Mouse (Mus musculus) gastrocnemius, postnatal 14 days (tissue): ENCODE measurements around the gene Wdr82. TPM values are rescaled to one million over a fixed set of nuclear protein-coding genes. Genes with fewer than 3 reads are reported as not detected.

Experiments used
- DNase-seq: peaks from one replicate; pipeline ENCODE4 v3.0.0; 2021; ENCODE audit warnings: mixed read lengths
- intact Hi-C: fragments of 180-260 bp; cut with DNase I; formaldehyde crosslinking; loops from one replicate; pipeline ENCODE4 v1.15.1; 2025; ENCODE audit warnings: low total_unique reads
- total RNA-seq, 2 experiments: library from RNA; stranded (reverse); gene quantifications; 2 replicates each; pipeline ENCODE4 v1.2.3; 2021

Gene Wdr82
- total RNA-seq, 2 experiments from 2014 or later, result 23.4 to 27.4 TPM

DNA sequence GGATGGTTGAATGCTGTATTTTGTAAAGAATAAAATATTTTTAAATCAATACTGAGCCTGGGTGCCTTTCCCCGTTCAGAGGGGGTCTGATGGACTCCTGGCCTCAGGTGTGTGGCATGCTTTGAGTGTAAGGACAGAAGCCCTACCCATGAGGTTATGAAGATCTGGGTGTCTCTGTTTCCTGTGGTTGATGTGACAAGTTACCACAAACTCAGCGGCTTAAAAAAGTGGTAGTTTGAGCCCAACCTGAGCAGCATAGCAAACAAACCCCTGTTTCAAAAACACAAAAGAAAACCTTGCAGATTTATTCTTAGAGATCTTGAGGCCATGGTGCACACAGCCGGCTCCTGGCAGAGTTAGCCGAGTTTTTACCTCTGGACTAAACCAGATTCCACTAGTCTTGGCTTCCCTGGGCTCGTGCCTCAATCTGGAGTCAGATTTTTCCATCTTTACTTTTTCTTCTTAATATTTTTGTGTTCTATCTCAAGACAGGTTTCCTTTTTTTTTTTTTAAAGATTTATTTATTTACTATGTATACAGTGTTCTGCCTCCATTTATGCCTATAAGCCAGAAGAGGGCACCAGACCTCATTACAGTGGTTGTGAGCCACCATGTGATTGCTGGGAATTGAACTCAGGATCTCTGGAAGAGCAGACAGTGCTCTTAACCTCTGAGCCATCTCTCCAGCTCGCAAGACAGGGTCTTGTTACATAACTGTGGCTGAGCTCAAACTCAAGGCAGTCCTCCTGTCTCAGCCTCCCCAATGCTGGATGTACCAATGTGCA lies 44.8 kb downstream of the Wdr82 start:
- intact Hi-C loops, result no loop called here
- no peak for DNase-seq

DNA sequence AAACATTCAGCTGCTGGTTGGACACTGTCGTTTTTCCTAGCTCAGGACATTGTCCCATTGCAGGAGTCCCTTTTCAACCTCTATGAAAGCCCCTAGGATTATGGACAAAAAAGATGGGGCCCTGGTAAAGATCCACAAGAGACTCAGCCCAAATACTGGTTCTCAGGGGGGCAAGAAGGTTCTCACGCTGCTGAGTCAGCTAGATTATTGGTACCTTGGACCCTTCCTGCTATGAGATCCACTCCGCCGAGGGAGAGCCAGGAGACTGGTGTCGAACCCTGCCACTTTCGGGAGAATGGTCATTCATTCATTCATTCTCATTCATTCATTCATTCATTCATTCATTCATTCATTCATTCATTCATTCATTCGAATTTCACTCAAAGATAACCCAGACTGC lies 46.2 kb downstream of the Wdr82 start:
- DNase-seq, result no peak
- intact Hi-C loops, result no loop called here

DNA sequence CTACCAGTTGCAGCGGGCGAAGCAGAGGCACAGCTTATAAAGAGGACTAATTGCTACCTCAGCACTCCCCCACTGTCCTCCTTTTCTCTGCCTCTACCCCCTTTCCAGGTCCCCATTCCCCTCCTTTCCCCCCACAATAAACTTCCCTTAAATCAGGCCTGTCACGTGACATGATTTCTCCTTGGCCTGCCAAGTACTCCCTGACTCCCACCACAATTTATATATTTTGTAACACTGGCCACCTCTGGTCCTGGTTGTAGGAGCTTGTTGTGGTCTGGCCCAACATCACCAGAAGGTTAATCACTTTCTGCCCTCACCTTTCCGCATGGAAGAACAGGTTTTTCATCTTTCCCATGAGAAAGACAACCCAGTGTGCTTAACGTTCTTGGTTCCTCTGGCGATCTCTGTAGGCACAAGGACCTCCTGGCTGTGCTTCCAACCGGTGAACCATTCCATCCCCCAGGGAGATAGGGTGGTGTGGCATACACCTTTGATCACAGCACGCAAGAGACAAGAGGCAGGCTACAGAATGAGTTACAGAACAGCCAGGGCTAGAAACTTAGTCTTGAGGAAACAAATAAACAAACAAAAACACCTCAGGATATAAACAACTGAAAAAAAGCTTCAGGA lies 50.3 kb downstream of the Wdr82 start:
- DNase-seq, result no peak
- intact Hi-C loops, result loop anchor here (10.0 kb wide), 1 partner anchor 54 kb away; no protein-coding TSS in a partner anchor

DNA sequence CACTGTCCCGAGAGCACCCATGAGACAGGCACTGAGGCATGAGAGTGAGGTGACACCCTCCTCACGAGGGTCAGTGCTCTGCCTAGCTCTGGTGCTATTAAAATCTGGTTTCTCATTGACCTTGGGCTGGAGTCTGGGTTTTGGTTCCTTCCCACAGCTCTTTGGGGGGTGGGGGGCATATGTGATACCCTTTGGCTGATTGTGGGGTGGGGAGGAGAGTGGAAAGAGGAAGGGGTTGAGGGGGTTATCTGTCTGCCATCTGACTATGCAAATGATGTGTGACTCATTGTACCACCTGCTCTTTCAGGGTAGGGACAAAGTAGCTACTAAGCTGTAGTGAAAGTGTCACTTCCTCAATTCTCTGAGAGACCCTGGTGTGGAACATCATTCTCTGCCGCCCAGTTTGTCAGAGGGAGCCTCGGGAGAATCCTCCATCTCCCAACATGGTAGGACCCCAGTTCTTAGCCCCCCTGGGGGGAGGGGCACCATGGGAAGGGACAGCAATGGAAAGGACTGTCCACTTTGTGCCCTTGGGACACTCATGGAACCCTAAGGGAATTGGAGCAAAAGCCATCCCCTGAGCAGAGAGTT lies 51.6 kb downstream of the Wdr82 start, which contains the start of gene Tlr9:
TSS of gene Tlr9 (plus strand) at position 338 of the 591 bp plus-strand sequence.
- intact Hi-C loops, result loop anchor here (10.0 kb wide), 1 partner anchor 52 kb away; no protein-coding TSS in a partner anchor
- DNase-seq, result no peak

DNA sequence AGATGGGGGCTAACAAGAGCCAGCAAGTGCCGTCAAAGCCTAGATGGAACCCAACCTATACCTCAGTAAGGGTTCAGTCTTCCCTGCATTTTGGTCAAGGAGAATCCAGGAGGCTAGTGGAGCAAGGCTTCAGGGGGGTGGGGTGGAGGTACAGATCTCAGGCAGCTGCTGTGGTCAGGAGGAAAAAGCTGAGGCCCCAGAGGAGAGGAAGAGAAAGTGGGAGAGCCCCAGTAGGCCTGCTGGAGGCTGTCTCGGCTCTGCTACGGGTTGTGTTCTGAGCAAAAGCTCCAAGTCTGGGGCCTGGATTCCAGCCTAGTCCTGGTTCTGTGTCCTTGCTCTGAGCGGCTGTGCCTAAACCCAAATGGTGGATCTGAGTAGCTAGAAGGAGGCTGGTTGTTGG lies 52.3 kb downstream of the Wdr82 start:
- DNase-seq, result no peak
- intact Hi-C loops, result loop anchor here (10.0 kb wide), 1 partner anchor 52 kb away; no protein-coding TSS in a partner anchor

DNA sequence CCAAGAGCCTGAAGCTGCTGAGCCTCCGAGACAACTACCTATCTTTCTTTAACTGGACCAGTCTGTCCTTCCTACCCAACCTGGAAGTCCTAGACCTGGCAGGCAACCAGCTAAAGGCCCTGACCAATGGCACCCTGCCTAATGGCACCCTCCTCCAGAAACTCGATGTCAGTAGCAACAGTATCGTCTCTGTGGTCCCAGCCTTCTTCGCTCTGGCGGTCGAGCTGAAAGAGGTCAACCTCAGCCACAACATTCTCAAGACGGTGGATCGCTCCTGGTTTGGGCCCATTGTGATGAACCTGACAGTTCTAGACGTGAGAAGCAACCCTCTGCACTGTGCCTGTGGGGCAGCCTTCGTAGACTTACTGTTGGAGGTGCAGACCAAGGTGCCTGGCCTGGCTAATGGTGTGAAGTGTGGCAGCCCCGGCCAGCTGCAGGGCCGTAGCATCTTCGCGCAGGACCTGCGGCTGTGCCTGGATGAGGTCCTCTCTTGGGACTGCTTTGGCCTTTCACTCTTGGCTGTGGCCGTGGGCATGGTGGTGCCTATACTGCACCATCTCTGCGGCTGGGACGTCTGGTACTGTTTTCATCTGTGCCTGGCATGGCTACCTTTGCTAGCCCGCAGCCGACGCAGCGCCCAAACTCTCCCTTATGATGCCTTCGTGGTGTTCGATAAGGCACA lies 54.9 kb downstream of the Wdr82 start:
- intact Hi-C loops, result loop anchor here (10.0 kb wide), 1 partner anchor 49 kb away; no protein-coding TSS in a partner anchor
- DNase-seq, result no peak

DNA sequence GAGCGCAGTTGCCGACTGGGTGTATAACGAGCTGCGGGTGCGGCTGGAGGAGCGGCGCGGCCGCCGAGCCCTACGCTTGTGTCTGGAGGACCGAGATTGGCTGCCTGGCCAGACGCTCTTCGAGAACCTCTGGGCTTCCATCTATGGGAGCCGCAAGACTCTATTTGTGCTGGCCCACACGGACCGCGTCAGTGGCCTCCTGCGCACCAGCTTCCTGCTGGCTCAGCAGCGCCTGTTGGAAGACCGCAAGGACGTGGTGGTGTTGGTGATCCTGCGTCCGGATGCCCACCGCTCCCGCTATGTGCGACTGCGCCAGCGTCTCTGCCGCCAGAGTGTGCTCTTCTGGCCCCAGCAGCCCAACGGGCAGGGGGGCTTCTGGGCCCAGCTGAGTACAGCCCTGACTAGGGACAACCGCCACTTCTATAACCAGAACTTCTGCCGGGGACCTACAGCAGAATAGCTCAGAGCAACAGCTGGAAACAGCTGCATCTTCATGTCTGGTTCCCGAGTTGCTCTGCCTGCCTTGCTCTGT lies 55.5 kb downstream of the Wdr82 start:
- intact Hi-C loops, result loop anchor here (10.0 kb wide), 1 partner anchor 49 kb away; no protein-coding TSS in a partner anchor
- DNase-seq, result no peak

DNA sequence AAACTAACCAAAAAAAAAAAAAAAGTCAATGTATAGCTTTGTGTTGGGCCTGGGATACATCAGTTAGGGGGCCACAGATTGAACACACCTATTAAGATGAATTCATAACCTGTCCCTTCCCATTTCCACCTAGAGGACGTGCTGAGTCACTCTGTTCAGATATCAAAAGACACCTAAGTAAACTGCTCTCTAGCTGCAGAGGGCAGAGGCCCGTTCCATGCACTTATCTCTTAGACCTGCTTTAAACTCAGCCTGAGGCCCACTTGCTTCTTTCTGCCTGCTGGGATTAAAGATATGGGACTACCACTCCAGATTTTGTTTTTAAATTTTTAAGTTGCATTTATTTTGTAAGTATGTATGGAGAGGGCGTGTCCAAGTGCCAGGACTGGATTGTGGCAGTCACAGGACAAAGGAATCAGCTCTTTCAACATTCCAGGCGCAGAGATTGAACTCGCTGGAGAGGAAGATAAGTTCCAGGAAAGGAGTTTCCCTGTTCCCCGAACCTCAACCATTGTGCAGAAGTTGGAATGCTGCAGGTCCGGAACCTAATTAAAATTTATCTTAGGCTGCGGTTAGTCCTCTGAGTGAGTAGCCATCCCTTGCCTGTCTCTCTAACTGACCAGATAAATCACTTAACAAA lies 57.2 kb downstream of the Wdr82 start:
- no peak for DNase-seq
- intact Hi-C loops, result loop anchor here (10.0 kb wide), 1 partner anchor 47 kb away; no protein-coding TSS in a partner anchor

DNA sequence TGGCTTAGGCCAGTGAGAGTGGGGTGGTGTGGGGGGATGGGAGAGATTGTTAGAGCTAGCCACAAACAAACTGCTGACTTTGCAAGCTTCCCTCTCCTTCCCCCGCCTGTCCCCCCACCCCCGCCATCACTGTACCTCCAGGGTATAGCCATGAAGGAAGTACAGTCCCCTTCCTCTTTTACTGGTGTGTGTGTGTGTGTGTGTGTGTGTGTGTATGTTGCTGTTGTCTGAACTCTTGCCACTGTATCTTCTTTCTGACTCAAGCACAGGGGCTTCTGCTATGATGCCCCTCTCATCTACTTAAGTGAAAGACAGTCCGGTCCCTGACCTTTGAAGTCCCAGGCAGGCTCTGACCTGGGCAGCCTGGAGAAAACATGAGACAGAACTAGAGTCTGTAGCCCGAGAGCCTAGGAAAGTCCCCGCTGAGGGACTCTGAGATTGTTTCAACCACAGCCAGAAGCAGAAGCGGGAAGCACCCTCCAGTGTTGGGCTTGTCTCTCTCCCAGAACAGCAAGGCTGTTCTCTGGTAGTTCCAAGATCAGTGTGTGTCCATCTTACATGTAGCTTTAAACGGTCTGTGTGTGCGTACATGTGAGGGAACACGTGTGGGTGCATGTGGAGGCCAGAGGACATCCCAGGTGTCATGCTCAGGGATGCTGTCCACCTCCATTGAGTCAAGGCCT lies 59.5 kb downstream of the Wdr82 start:
- no peak for DNase-seq

DNA sequence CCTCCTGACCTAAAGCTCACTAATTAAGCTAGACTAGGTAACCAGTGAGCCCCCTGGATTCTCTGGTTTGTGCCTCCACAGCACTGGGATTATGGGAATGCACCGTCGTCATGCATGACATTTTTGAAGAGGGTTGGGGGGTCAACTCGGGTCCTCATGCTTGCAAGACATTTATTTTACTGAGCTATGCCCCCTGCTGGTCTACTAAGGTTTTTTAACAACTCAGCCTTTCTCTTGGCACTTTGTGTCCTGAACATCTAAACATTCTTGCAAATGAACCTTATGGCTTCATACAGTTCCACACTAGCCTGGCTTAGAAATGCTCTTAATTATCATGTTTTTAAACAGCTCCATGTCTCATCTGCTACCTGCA lies 60.0 kb downstream of the Wdr82 start:
- no peak for DNase-seq
- intact Hi-C loops, result no loop called here

More for the DNA sequence above, 59.5 kb downstream of the Wdr82 start:
- intact Hi-C loops, result no loop called here

DNA sequence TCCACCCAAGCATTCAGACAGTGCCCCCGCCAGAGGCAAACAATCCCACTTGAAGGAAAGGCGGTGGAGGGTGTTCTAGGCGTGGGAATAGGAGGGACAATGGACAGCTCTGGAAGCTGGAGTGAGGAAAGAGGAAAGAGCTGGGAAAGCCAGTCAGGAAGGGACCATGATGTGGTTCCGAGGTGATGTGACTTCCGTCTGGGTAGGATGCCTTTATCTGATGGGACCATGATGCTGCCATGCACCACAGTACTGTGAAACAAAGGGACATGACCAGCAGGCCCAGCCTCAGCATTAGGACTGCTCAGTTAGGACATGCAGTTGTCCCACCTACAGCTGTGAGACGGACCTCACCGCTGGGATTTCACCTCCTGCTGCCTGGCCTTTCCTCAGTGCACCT lies 60.5 kb downstream of the Wdr82 start:
- intact Hi-C loops, result no loop called here
- DNase-seq, result no peak

DNA sequence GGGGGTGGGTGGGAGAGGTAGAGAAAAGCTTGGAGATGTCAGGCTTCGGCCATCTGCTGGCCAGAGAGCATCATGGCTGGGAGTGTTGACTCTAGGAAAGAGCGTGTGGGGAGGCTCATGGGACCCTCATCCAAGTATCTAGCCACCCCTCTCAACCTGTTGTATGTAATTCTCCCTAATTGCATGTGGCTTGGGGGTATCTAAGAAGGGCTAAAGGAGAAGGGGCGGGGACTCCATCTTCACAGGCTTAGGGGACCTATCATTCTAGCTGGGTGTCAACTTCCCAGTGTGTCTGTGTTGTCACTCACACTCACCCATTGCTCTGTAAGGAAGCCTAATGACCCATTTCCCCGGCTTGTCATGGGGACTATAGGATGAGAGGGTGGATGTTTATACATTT lies 61.1 kb downstream of the Wdr82 start:
- no peak for DNase-seq
- intact Hi-C loops, result no loop called here

DNA sequence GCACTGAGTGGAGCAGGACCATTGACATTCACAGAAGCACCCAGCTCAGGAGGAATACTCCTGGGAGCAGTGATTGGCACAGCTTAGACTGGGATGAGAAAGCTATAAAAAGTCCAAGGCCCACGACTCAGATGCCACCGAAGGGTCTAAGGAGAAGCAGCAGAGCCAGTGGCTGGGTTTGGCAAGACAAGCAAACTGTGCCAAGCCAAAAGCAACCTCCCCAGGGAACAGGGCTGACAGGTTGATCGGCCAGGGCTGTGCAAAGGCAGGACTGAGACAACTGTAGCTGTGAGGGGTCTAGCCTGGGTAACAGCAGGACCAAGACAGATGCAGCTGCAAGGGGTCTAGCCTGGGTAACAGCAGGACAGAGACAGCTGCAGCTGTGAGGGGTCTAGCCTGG lies 62.2 kb downstream of the Wdr82 start:
- DNase-seq, result no peak
- intact Hi-C loops, result no loop called here

DNA sequence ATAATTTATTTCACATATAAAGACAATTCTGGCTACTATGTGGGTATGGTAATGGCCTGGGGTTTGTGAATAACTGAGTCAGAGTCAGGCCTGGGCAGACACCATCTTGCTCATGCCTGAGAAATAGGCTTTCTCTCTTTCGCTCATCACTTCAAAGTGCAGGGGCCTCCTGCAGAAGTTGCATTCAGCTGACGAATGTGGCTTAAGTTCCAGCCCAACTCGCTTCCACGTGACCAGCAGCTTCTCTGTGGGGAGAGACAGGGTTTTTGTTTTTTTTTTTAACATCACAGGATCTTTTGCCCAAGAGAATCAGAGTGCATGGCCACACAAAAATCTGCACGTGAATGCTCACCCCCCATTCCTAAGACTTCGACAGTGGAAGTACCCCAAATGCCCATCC lies 63.2 kb downstream of the Wdr82 start:
- no peak for DNase-seq
- intact Hi-C loops, result no loop called here

DNA sequence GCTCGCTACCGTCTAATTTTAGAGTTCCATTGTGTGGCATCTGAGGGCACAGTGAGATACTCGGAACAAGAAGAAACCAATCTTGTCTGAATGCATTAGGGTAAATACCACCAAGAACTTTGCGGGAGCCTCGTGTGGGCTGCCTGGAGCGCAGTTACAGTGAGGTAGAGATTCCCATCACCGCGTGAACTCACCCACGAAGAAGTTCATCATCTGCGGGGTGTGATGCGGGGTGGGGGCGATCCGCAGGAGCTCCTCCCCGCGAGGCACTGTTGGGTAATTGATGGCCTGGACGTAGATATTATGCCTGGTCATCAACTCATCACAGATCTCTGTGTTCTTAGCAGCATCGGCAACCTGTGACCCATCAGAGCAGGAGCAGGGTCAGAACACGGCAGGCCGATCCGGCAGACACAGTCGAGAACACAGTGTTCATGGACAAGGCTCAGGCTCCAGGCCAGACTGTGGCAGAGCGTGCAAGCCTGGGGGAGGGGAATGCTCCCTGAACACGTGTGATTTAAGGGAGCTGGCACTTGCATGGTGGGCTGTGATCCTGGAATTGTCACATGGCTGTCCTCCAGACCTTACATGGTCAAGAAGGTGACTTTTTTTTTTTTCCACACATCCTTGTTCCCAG lies 64.6 kb downstream of the Wdr82 start:
- no peak for DNase-seq
- intact Hi-C loops, result no loop called here

DNA sequence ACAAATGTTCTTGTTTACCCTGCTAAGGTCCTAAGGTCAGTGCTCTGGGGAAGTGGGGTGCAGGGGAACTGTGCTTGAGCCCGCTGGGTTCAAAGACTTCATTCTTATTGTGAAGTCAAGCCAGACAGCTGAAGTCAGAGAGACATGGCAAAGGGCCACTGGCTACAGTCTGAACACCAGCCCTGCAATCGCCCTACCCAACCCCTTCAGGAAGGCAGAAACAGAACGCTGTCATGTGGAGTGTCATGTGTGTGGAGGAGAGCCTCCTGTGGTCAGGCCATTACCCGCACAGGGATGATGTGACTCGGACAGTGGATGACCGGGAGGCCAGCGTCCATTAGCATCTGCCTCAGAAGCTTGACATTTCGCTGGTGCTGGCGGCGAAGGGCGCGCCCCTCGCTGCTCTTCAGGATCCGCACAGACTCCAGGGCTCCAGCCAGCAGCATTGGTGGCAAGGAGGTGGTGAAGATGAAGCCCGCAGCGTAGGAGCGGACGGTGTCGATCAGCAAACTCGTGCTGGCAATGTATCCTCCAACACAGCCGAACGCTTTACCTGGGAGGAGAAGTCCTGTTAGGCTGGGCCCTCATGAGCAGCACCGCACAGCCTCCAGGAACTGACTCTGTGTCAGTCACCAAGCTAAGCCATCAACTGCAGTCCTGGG lies 65.6 kb downstream of the Wdr82 start:
- intact Hi-C loops, result no loop called here
- DNase-seq, result no peak

DNA sequence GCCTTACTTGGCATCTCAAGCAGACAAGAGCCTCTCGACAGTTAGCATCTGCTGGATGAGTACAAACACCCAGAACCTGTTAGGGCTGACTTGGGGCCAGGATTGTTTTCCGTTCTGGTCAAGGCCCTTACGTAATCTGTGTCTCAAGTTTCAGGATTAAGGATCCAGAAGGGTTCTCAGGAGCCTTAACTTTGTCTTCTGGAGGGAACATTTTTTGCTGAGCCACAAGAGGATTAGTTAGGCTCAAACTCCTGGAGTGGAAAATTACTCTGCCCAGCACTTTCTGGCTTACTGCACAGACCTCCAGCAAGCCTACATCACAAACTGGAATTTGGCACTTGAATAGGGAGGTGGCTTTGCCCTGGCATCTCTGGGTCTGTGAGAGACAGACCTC lies 66.1 kb downstream of the Wdr82 start:
- intact Hi-C loops, result no loop called here
- DNase-seq, result no peak

DNA sequence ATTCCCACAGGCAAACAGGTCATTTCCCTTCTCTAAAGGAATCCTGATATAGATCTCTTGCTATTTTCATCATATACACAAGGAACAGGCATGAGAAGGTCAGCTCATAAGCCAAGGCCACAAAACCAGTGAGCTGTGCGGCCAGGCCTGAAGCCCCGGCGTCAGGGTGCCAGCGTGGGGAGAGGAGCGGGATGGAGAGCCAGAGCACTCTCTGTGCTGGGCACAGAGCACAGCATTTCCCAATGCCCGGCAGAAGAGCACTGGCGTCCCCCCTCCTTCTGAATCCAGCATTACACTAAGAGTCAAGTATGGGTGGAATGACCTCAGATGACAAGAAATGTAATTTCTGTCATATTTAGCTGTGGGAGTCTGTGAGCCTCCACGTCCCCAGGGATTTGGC lies 66.7 kb downstream of the Wdr82 start:
- intact Hi-C loops, result no loop called here
- DNase-seq, result no peak
